Mouse (Mus musculus): ENCODE measurements at regions not wholly inside any gene's neighbourhood (a gene's known extent, or its start where the extent isn't known, plus 50 kb on each side); places are given as distances from the start of the nearest gene placed in this dataset.

GRCm38 (mm10) chr11:45173546-45173945 lies 556.4 kb downstream of the Ebf1 start:
- no peak for DNase-seq (ENCODE audit: low spot score in 2 of 2)

GRCm38 (mm10) chr11:45174071-45174470 lies 557.0 kb downstream of the Ebf1 start:
- intact Hi-C loops (cut with DNase I), result no loop called here
- no peak for DNase-seq (ENCODE audit: low spot score in 2 of 2)

More at GRCm38 (mm10) chr11:45173546-45173945, 556.4 kb downstream of the Ebf1 start:
- intact Hi-C loops (cut with DNase I), result no loop called here

- no peak for DNase-seq (ENCODE audit: low spot score in 2 of 2)
These were observed 558.0 kb downstream of the Ebf1 start for GRCm38 (mm10) chr11:45174811-45175798.

GRCm38 (mm10) chr11:45176971-45177370 lies 559.9 kb downstream of the Ebf1 start:
- no peak for DNase-seq (ENCODE audit: low spot score in 2 of 2)
- intact Hi-C loops (cut with DNase I), result no loop called here

More at GRCm38 (mm10) chr11:45174811-45175798, 558.0 kb downstream of the Ebf1 start:
- intact Hi-C loops (cut with DNase I), result no loop called here

- intact Hi-C loops (cut with DNase I), result no loop called here
- no peak for DNase-seq (ENCODE audit: low spot score in 2 of 2)
These were observed 560.9 kb downstream of the Ebf1 start for GRCm38 (mm10) chr11:45178036-45178435.

GRCm38 (mm10) chr11:45179019-45179418 lies 561.9 kb downstream of the Ebf1 start:
- intact Hi-C loops (cut with DNase I), result no loop called here
- no peak for DNase-seq (ENCODE audit: low spot score in 2 of 2)

GRCm38 (mm10) chr11:45190601-45191370 lies 573.7 kb downstream of the Ebf1 start:
- no peak for DNase-seq (ENCODE audit: low spot score in 2 of 2)
- intact Hi-C loops (cut with DNase I), result no loop called here

GRCm38 (mm10) chr11:45191392-45192189 lies 574.5 kb downstream of the Ebf1 start:
- DNase-seq (ENCODE audit: low spot score in 2 of 2), result no peak
- intact Hi-C loops (cut with DNase I), result no loop called here

- intact Hi-C loops (cut with DNase I), result no loop called here
These were observed 576.2 kb downstream of the Ebf1 start for GRCm38 (mm10) chr11:45193319-45193718.

GRCm38 (mm10) chr11:45199520-45199919 lies 582.4 kb downstream of the Ebf1 start:
- intact Hi-C loops (cut with DNase I), result no loop called here
- no peak for DNase-seq (ENCODE audit: low spot score in 2 of 2)

More at GRCm38 (mm10) chr11:45193319-45193718, 576.2 kb downstream of the Ebf1 start:
- no peak for DNase-seq (ENCODE audit: low spot score in 2 of 2)

GRCm38 (mm10) chr11:45200714-45201405 lies 583.7 kb downstream of the Ebf1 start:
- no peak for DNase-seq (ENCODE audit: low spot score in 2 of 2)
- intact Hi-C loops (cut with DNase I), result no loop called here

- no peak for DNase-seq (ENCODE audit: low spot score in 2 of 2)
- intact Hi-C loops (cut with DNase I), result no loop called here
These were observed 586.3 kb downstream of the Ebf1 start for GRCm38 (mm10) chr11:45203446-45203845.

- peak in 1 of 2 experiments; percentile 2 for DNase-seq (ENCODE audit: low spot score in 2 of 2)
- intact Hi-C loops (cut with DNase I), result no loop called here
These were observed 589.8 kb downstream of the Ebf1 start for GRCm38 (mm10) chr11:45206611-45207525.

- intact Hi-C loops (cut with DNase I), result no loop called here
- no peak for DNase-seq (ENCODE audit: low spot score in 2 of 2)
These were observed 597.0 kb downstream of the Ebf1 start for GRCm38 (mm10) chr11:45214096-45214495.

GRCm38 (mm10) chr11:45216942-45217474 lies 599.9 kb downstream of the Ebf1 start:
- intact Hi-C loops (cut with DNase I), result no loop called here
- DNase-seq (ENCODE audit: low spot score in 2 of 2), result no peak

GRCm38 (mm10) chr11:45219239-45219638 lies 602.1 kb downstream of the Ebf1 start:
- intact Hi-C loops (cut with DNase I), result no loop called here

GRCm38 (mm10) chr11:45222021-45222420 lies 604.9 kb downstream of the Ebf1 start:
- intact Hi-C loops (cut with DNase I), result no loop called here

More at GRCm38 (mm10) chr11:45219239-45219638, 602.1 kb downstream of the Ebf1 start:
- DNase-seq (ENCODE audit: low spot score in 2 of 2), result no peak

More at GRCm38 (mm10) chr11:45222021-45222420, 604.9 kb downstream of the Ebf1 start:
- no peak for DNase-seq (ENCODE audit: low spot score in 2 of 2)
